Mouse (Mus musculus): ENCODE results near the gene Sh3rf3. TPM values are rescaled to one million over a fixed set of nuclear protein-coding genes. Genes with fewer than 3 reads are reported as not detected.

The Sh3rf3 gene
- polyA plus RNA-seq, 1 experiment: 6.0 TPM

DNA sequence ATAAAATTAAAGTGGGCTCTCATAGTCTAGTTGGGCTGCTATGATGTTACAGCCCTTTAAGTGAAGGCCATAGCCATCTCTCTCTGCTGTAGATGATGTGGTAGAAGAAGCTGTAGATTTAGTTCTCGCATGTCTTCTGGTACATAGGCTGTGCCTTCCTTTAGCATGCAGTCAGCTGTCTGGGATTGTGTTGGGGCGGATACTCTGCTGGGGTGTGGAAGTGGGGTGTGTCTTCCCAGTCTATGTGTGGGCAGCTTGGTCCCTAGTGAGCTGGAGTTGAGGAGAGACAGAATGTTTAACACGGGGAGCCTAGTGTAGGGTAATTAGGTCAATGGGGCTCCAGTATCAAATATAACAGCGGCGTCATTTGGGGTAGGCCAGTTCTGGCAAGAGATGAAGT lies 82.3 kb downstream of the Sh3rf3 start:
- Histone ChIP-seq H3K27me3 (ENCODE audit: control insufficient read depth, insufficient read depth, low read length) (no peaks in the 10 kb centered on the region), H3K36me3 (ENCODE audit: control insufficient read depth, insufficient read depth, low read length) (no peaks in the 10 kb centered on the region), H3K27ac (ENCODE audit: control insufficient read depth, insufficient read depth, low read length) (no peak overlapping the region), H3K4me1 (replicated peaks; ENCODE audit: control insufficient read depth, insufficient read depth, low read length) (no peaks in the 10 kb centered on the region), H3K4me3 (ENCODE audit: control insufficient read depth, insufficient read depth, low read length) (no peak overlapping the region)
- TF ChIP-seq CTCF (IDR thresholded peaks at IDR 0.05; ENCODE audit: borderline replicate concordance, control insufficient read depth, extremely low read depth, insufficient read depth, low read length, poor library complexity) (no peak), POLR2A (IDR thresholded peaks at IDR 0.05; ENCODE audit: control insufficient read depth, extremely low read depth, insufficient read depth, low read length, poor library complexity) (no peak)
- WGBS: 91% methylated on average over 5 of the region's 5 CpGs
- no peak for DNase-seq

- DNase-seq: no peak
- TF ChIP-seq POLR2A (IDR thresholded peaks at IDR 0.05; ENCODE audit: control insufficient read depth, extremely low read depth, insufficient read depth, low read length, poor library complexity) (no peak), CTCF (IDR thresholded peaks at IDR 0.05; ENCODE audit: borderline replicate concordance, control insufficient read depth, extremely low read depth, insufficient read depth, low read length, poor library complexity) (no peak)
- no peaks in the 10 kb centered on the region for H3K4me1 ChIP-seq (replicated peaks; ENCODE audit: control insufficient read depth, insufficient read depth, low read length)
- no peaks in the 10 kb centered on the region for H3K36me3 ChIP-seq (ENCODE audit: control insufficient read depth, insufficient read depth, low read length)
- no peak overlapping the region for H3K27ac ChIP-seq (ENCODE audit: control insufficient read depth, insufficient read depth, low read length)
- WGBS: 71% methylated on average over 3 of the region's 3 CpGs
- no peaks in the 10 kb centered on the region for H3K27me3 ChIP-seq (ENCODE audit: control insufficient read depth, insufficient read depth, low read length)
- no peak overlapping the region for H3K4me3 ChIP-seq (ENCODE audit: control insufficient read depth, insufficient read depth, low read length)
These were observed 83.9 kb downstream of the Sh3rf3 start for GRCm38 (mm10) chr10:58897009-58897543.

- no peak for TF ChIP-seq POLR2A (IDR thresholded peaks at IDR 0.05; ENCODE audit: control insufficient read depth, extremely low read depth, insufficient read depth, low read length, poor library complexity)
- no peak for TF ChIP-seq CTCF (IDR thresholded peaks at IDR 0.05; ENCODE audit: borderline replicate concordance, control insufficient read depth, extremely low read depth, insufficient read depth, low read length, poor library complexity)
- no peak for DNase-seq
- no peaks in the 10 kb centered on the region for H3K27me3 ChIP-seq (ENCODE audit: control insufficient read depth, insufficient read depth, low read length)
- no peak overlapping the region for H3K4me3 ChIP-seq (ENCODE audit: control insufficient read depth, insufficient read depth, low read length)
- no peak overlapping the region for H3K27ac ChIP-seq (ENCODE audit: control insufficient read depth, insufficient read depth, low read length)
- H3K4me1 ChIP-seq (replicated peaks; ENCODE audit: control insufficient read depth, insufficient read depth, low read length): no peaks in the 10 kb centered on the region
- H3K36me3 ChIP-seq (ENCODE audit: control insufficient read depth, insufficient read depth, low read length): no peaks in the 10 kb centered on the region
- WGBS: 59% methylated on average over 6 of the region's 6 CpGs
These were observed 92.1 kb downstream of the Sh3rf3 start for GRCm38 (mm10) chr10:58905253-58905652.

DNA sequence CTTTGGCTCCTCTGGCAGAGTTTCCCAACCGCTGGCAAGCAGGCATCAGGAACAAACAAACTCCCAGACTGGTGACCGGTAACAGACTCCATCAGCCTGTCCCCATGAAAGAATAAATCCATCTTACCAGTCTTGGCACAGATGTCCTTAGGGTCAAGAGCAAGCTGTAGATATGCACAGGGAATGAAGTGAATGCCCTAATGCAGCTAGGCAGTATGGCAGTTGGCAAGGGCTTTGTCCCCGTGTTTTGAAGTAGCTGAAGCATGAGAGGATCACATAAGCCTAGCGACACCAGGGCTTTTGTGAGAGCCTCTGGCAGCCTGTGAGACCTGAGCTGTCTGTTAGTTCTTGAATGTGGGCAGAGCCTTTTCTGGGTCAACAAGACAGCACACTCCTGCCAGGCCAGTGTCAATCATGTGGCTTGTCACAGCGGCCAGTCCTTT lies 93.9 kb downstream of the Sh3rf3 start:
- Histone ChIP-seq H3K4me1 (replicated peaks; ENCODE audit: control insufficient read depth, insufficient read depth, low read length) (no peaks in the 10 kb centered on the region), H3K4me3 (ENCODE audit: control insufficient read depth, insufficient read depth, low read length) (no peak overlapping the region), H3K36me3 (ENCODE audit: control insufficient read depth, insufficient read depth, low read length) (no peaks in the 10 kb centered on the region), H3K27me3 (ENCODE audit: control insufficient read depth, insufficient read depth, low read length) (no peaks in the 10 kb centered on the region), H3K27ac (ENCODE audit: control insufficient read depth, insufficient read depth, low read length) (no peak overlapping the region)
- TF ChIP-seq CTCF (IDR thresholded peaks at IDR 0.05; ENCODE audit: borderline replicate concordance, control insufficient read depth, extremely low read depth, insufficient read depth, low read length, poor library complexity): no peak
- no peak for TF ChIP-seq POLR2A (IDR thresholded peaks at IDR 0.05; ENCODE audit: control insufficient read depth, extremely low read depth, insufficient read depth, low read length, poor library complexity)
- WGBS: 84% methylated on average over 5 of the region's 5 CpGs
- DNase-seq: no peak

DNA sequence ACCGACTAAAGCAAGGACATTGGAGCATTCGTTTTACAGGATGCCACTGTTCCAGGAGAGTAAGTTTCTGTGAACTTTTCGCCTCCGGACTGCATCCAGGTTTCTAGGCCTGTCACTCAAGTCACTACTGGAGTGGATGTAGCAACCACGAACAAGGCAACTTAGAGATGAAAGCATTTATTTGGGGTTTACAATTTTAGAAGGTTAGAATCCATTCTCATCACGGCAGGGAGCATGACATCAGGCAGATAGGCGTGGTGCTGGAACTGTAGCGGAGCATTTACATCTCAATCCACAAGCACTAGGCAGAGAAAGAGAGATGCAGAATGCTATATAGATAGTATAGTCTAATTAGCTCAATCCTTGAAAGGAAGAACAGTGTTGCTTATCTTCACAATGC lies 95.3 kb downstream of the Sh3rf3 start:
- H3K27me3 ChIP-seq (ENCODE audit: control insufficient read depth, insufficient read depth, low read length): no peaks in the 10 kb centered on the region
- H3K36me3 ChIP-seq (ENCODE audit: control insufficient read depth, insufficient read depth, low read length): no peaks in the 10 kb centered on the region
- no peak for TF ChIP-seq CTCF (IDR thresholded peaks at IDR 0.05; ENCODE audit: borderline replicate concordance, control insufficient read depth, extremely low read depth, insufficient read depth, low read length, poor library complexity)
- DNase-seq: no peak
- no peaks in the 10 kb centered on the region for H3K4me1 ChIP-seq (replicated peaks; ENCODE audit: control insufficient read depth, insufficient read depth, low read length)
- 91% methylated on average over 8 of the region's 8 CpGs for WGBS
- no peak overlapping the region for H3K27ac ChIP-seq (ENCODE audit: control insufficient read depth, insufficient read depth, low read length)
- no peak overlapping the region for H3K4me3 ChIP-seq (ENCODE audit: control insufficient read depth, insufficient read depth, low read length)

DNA sequence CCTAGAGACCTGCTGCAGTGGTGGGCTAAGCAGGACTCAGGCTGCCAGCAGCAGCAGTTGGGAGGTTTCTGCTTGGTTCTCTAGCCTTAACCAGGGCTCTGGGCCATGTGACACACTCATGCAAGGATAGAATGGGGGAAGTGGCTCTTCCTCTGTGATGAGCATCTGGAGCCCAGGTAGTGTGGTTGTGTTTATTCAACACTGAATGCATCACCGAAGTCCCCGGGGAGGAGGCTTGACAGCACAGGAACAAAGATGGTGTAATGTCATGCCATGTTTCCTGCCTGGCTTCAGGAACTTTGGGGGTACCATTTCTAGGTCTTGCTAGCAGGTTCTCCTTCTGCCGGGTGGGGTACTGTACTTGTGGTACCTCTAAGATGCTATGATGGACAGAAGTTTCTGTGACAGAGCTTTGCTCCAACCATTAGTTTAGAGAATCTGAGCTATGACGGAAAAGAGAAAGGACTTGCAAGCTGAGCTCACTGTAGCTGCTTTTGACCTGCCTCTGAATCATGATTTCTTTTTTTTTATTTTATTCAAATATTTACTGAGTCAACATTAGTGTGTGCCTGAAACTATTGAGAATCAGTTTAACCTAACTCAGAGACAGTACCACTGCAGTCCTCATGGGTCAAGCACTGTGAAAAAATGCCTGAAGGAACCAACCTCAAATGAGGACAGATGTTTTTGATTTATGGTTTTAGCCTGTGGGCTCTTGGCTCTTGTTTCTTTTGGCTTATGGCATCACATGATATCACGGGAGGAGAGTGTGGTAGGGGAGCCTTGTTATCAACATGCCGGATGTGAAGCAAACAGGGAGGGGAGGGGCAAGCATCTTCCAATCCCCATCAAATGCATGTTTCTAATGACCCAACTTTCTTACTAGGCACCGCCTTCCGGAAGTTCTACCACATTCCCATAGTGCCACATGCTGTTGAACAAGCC lies 102.4 kb downstream of the Sh3rf3 start:
- 84% methylated on average over 8 of the region's 8 CpGs for WGBS
- TF ChIP-seq CTCF (IDR thresholded peaks at IDR 0.05; ENCODE audit: borderline replicate concordance, control insufficient read depth, extremely low read depth, insufficient read depth, low read length, poor library complexity) (no peak), POLR2A (IDR thresholded peaks at IDR 0.05; ENCODE audit: control insufficient read depth, extremely low read depth, insufficient read depth, low read length, poor library complexity) (no peak)
- no peak for DNase-seq
- H3K27me3 ChIP-seq (ENCODE audit: control insufficient read depth, insufficient read depth, low read length): no peaks in the 10 kb centered on the region
- no peaks in the 10 kb centered on the region for H3K36me3 ChIP-seq (ENCODE audit: control insufficient read depth, insufficient read depth, low read length)
- no peak overlapping the region for H3K4me3 ChIP-seq (ENCODE audit: control insufficient read depth, insufficient read depth, low read length)
- H3K4me1 ChIP-seq (replicated peaks; ENCODE audit: control insufficient read depth, insufficient read depth, low read length): no peaks in the 10 kb centered on the region
- no peak overlapping the region for H3K27ac ChIP-seq (ENCODE audit: control insufficient read depth, insufficient read depth, low read length)
